Mouse (Mus musculus) fat pad, adult 2 months (tissue): ENCODE results near the gene Uqcc2.

ENCODE experiments used
- DNase-seq: peaks from one replicate; pipeline ENCODE4 v3.0.0-alpha.2; 2011; ENCODE audit warnings: low read depth, low spot score; ENCODE audit errors: extremely low read depth

Gene Uqcc2

GRCm38 (mm10) chr17:27133551-27134141 is at the start of gene Uqcc2:
Gene Uqcc2 (minus strand): TSS chr17:27133916.
- peak; percentile 37 for DNase-seq

GRCm38 (mm10) chr17:27182401-27182800 is 48.7 kb upstream of the Uqcc2 start:
- DNase-seq: no peak

- no peak for DNase-seq
Observed at GRCm38 (mm10) chr17:27181666-27182065, 48.0 kb upstream of the Uqcc2 start.

GRCm38 (mm10) chr17:27179681-27180280 is 46.1 kb upstream of the Uqcc2 start:
- no peak for DNase-seq

GRCm38 (mm10) chr17:27178427-27179177 is 44.9 kb upstream of the Uqcc2 start:
- no peak for DNase-seq

- DNase-seq: no peak
Observed at GRCm38 (mm10) chr17:27178019-27178418, 44.3 kb upstream of the Uqcc2 start.

- no peak for DNase-seq
Observed at GRCm38 (mm10) chr17:27176754-27177153, 43.0 kb upstream of the Uqcc2 start.

- no peak for DNase-seq
Observed at GRCm38 (mm10) chr17:27176287-27176686, 42.6 kb upstream of the Uqcc2 start.

- no peak for DNase-seq
Observed at GRCm38 (mm10) chr17:27175196-27175874, 41.6 kb upstream of the Uqcc2 start.

GRCm38 (mm10) chr17:27173715-27174114 is 40.0 kb upstream of the Uqcc2 start:
- DNase-seq: no peak

- DNase-seq: no peak
Observed at GRCm38 (mm10) chr17:27172459-27172858, 38.7 kb upstream of the Uqcc2 start.

- DNase-seq: no peak
Observed at GRCm38 (mm10) chr17:27171121-27171520, 37.4 kb upstream of the Uqcc2 start.

GRCm38 (mm10) chr17:27169952-27170695 is 36.4 kb upstream of the Uqcc2 start:
- no peak for DNase-seq

GRCm38 (mm10) chr17:27168569-27168968 is 34.9 kb upstream of the Uqcc2 start:
- no peak for DNase-seq

GRCm38 (mm10) chr17:27167545-27167944 is 33.8 kb upstream of the Uqcc2 start, which contains the start of gene Ip6k3:
Gene Ip6k3 (minus strand): TSS chr17:27167795.
- no peak for DNase-seq

- DNase-seq: no peak
Observed at GRCm38 (mm10) chr17:27166901-27167300, 33.2 kb upstream of the Uqcc2 start.

- DNase-seq: no peak
Observed at GRCm38 (mm10) chr17:27165054-27165773, 31.5 kb upstream of the Uqcc2 start.

- no peak for DNase-seq
Observed at GRCm38 (mm10) chr17:27160905-27161304, 27.2 kb upstream of the Uqcc2 start.

GRCm38 (mm10) chr17:27159169-27159568 is 25.5 kb upstream of the Uqcc2 start:
- DNase-seq: no peak

- DNase-seq: no peak
Observed at GRCm38 (mm10) chr17:27158439-27158838, 24.7 kb upstream of the Uqcc2 start.
